Mouse (Mus musculus): ENCODE data around the gene Metap1d.

- TF ChIP-seq GATA1 (IDR thresholded peaks at IDR 0.05; ENCODE audit: borderline replicate concordance, low read length): no peak
- TF ChIP-seq FLI1 (IDR thresholded peaks at IDR 0.05; ENCODE audit: low read length): no peak
These were observed 1.3 kb upstream of the Metap1d start for GRCm38 (mm10) chr2:71451761-71452160.
